Mouse (Mus musculus) olfactory bulb, adult 2 months (tissue): ENCODE measurements around the gene Myog.

Experiments used
- CTCF ChIP-seq: fragments of 200-500 bp; IDR thresholded peaks from 2 replicates; pipeline ENCODE4 v1.5.1; 2012; ENCODE audit warnings: low read depth, mild to moderate bottlenecking, low read length, moderate library complexity; ENCODE audit not compliant: insufficient read depth
- POLR2A ChIP-seq: fragments of 200-500 bp; IDR thresholded peaks from 2 replicates; pipeline ENCODE4 v1.6.1; 2012; ENCODE audit warnings: mild to moderate bottlenecking, low read depth, low read length, moderate library complexity; ENCODE audit not compliant: insufficient read depth

DNA sequence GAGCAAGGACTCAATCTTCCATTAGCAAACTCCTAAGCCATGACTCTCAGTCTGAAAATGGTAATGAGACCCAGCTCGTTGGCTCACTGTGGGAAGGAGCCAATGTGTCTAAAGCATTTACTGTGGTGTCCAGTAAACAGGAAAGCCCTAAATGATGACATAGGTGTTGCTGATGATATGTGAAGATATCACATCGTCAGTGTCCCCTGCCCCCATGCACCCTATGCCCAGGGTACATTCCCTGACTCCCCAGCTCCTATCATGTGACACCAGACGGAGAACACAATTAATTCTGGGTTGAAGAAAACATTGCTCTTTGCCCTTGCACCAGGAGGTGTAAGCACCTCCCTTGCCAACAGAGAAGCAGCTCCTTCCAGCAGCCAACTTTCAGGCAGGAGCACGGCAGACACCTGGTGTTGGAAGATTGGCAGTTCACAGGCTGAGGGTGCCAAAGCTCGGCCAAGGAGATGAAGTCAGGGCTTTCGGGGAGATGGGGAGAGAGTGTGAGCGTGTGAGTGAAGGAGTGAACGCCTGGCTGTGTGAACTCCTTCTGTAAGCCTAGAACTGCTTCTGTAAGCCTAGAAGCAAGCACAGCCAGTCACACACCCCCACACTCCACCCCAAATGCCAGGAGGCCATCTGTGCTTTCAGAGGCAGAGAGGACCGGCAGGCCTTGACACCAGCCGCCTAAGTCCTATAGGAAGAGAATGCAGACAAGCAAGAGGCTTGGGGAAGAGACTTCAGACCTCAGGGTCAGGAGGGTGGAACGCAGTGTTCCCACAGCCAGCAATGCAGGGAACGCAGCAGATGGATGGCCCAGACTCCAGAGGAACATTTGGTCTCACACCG lies 13.9 kb upstream of the Myog start:
- TF ChIP-seq CTCF: no peak
- TF ChIP-seq POLR2A: no peak
